Mouse (Mus musculus): Measurements from ENCODE around the gene Pibf1. TPM values are rescaled to one million over a fixed set of nuclear protein-coding genes. Genes with fewer than 3 reads are reported as not detected.

The Pibf1 gene
- total RNA-seq, 2 experiments from 2014 or later = 13.6 to 15.0 TPM

DNA sequence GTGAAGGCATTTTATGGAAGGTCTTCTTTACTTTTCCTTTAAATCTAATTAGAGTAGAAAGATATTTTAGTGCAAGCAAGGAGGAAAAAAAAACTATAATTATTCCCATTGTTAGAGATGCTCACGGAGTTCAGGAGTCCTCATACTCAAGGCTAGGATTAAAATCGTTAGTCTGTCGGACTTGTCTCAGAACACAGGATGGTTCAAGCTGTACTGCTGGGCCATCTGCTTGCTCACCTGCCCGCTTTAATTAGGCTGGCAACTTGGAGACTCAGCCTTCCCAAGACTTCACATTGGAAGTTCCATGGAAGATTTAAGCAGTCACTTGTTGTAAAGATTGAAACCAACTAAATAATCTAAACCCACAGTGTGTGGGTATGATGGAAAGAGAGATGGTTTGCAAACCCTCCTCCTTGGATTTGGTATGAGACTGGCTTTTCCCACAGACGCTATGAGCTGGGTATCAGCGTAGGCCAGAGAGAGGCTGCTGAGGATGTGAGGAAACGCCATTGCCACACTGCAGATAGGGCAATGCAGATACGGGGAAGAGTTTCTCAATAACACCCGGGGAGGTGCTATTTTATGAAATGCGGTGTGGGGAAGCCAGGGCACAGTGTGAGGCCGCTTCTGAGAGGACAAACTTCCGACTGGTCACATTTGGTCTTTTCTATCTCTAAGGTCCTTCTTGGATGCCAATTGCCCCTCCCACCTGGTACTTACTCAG, 179.7 kb downstream of the Pibf1 start:
- intact Hi-C loops (cut with DNase I) = no loop called here
- no peak for DNase-seq (ENCODE audit: extremely low spot score in 1 of 2, low spot score in 2 of 2)
- Histone ChIP-seq H3K4me3 (no peak overlapping the region), H3K27ac (no peak overlapping the region)
- TF ChIP-seq CTCF (IDR thresholded peaks at IDR 0.05) = no peak

DNA sequence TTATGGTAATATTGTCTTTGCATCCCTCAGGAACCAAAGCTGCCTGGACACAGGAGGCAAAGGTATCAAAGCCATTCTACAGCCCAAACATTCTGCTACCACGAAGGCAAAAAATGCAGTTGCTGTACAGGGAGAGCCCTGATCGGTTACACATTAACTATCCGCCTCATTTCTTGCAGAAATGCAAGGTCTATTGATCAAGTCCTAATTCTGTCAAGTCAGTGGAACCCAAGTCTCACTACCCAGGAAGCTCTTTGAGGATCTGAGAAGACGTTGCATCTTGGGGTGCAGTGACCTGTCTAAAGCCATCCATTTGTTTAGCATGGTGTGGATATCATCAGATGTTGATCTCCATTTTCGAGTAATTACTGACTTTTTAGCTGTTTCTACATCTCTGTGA, 181.2 kb downstream of the Pibf1 start:
- Histone ChIP-seq H3K27ac (no peak overlapping the region), H3K4me3 (no peak overlapping the region)
- no peak for TF ChIP-seq CTCF (IDR thresholded peaks at IDR 0.05)
- intact Hi-C loops (cut with DNase I) = no loop called here
- no peak for DNase-seq (ENCODE audit: extremely low spot score in 1 of 2, low spot score in 2 of 2)

DNA sequence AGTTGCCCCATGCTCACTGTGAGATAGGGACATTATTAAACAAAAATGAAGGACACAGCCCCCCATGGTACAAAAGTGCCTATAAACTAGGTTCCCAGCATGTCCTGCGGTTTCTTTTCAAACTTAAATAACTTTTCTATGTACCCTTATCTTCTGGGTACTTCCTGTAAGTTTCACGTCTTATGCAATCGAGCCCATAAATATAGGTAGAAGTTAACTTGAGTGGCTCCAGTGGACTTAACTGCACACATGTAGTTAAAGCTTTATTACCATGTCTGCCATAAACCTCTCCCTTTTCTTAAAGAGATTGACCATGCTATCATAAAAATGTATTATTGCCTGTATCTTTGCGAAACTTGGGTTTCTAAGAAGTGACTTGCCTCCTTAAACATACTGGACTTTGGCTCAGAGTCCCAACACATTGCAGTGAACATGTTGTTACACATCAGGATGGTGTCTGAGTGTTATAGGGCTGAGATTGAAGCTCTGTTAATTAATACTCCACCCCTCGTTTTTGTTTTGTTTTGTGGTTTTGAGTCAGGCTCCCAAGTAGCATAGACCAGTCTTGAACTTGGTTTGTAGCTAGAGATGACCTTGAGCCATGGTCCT, 181.7 kb downstream of the Pibf1 start:
- TF ChIP-seq CTCF (IDR thresholded peaks at IDR 0.05) = no peak
- no peak overlapping the region for H3K27ac ChIP-seq
- no peak for DNase-seq (ENCODE audit: extremely low spot score in 1 of 2, low spot score in 2 of 2)
- intact Hi-C loops (cut with DNase I) = no loop called here
- H3K4me3 ChIP-seq = no peak overlapping the region

DNA sequence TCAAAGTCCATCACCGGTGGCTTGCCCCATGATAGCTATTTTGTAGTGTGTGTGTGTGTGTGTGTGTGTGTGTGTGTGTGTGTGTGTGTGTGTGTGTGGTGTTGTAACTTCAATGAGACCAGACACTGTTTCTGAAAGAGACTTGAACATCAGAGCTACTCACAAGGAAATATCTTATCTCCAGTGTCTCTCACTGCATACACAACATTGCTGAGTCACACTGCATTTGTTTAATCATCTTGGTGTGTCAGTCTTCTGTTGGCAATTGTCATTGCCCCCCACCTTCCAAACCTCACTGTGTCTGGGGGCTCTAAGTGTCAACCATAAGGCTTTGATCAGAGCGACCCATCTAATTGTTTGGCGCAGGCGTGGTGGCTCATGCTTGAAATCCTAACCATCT, 186.3 kb downstream of the Pibf1 start:
- TF ChIP-seq CTCF (IDR thresholded peaks at IDR 0.05) = no peak

DNA sequence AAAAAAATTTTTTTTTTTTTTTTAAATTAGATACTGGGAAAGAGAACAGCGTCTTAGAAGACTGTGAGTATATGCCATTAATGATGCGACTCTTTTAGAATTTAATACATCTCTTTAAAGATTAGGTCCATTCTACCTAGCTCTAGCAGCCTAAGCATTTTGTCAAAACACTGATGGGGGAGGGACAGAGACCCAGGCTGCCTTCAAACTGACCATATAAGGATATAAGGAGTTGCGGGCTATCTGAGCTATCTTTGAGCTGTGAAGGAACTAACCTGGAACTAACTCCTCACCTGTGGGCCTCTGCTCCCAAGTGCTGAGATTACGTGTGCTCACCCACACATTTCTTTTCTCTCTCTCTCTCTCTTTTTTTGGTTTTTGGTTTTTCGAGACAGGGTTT, 193.0 kb downstream of the Pibf1 start:
- DNase-seq (ENCODE audit: extremely low spot score in 1 of 2, low spot score in 2 of 2) = no peak
- no peak overlapping the region for H3K27ac ChIP-seq
- H3K4me3 ChIP-seq = no peak overlapping the region
- intact Hi-C loops (cut with DNase I) = no loop called here
- no peak for TF ChIP-seq CTCF (IDR thresholded peaks at IDR 0.05)

More for the DNA sequence above, 186.3 kb downstream of the Pibf1 start:
- no peak for DNase-seq (ENCODE audit: extremely low spot score in 1 of 2, low spot score in 2 of 2)
- Histone ChIP-seq H3K27ac (no peak overlapping the region), H3K4me3 (no peak overlapping the region)
- intact Hi-C loops (cut with DNase I) = no loop called here

DNA sequence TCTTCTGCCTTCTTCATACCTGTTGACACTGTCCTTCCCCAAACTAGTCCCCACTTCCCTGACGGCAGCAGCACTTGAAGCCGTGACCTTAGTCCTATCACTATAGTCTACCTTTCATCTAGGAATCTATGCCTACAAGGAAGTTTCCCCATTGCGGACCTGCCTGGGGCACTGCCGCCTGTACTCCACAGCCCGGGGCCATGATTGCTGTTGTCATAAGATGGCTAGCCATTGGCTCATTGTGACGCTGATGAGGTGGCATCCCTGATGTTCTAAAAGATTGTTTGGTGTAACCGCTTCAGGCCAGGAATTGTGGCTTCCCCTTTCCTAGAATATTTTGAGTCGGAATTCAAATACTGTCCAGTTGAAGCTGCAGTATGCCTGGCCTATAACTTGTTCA, 195.2 kb downstream of the Pibf1 start:
- H3K4me3 ChIP-seq = no peak overlapping the region
- intact Hi-C loops (cut with DNase I) = no loop called here
- TF ChIP-seq CTCF (IDR thresholded peaks at IDR 0.05) = no peak

DNA sequence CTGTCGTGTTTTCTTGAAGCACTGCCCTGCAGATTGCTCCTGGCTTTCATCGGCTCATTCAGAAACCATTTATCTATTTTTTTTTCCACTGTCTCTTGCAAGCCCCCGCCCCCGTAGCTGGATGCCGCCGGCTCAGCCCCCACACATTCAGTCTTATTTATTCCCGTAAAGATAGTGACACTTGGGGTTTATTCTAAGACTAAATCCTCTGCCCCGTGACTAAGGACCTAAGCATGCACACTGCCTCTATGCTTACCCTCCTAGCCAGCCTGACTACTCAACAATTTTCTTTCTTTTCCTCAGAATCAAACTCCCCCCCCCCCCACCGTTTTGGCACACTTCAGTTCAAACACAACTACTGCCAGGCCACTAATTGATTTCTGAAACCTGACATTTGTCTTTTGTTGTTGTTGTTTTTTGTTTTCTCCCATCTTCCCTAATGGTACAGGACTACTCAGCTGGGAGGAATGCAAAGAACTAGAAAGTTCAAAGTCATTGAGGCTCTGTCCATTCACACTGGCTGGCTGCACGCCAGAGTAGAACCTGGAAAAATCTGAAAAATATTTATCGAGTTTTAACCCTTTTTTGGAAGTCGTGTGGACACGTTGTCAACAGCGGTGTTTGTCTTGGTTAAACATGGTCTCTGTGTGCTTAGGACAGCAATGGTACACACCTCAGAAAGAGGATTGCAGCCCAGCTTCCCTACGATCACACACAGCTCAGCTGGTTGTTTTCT, 196.6 kb downstream of the Pibf1 start:
- intact Hi-C loops (cut with DNase I) = loop anchor here (5.0 kb wide), 3 partner anchors 82 to 337 kb away; no protein-coding TSS in a partner anchor
- Histone ChIP-seq H3K4me3 (no peak overlapping the region), H3K27ac (no peak overlapping the region)
- peak in 1 of 2 experiments; percentile 26 for DNase-seq (ENCODE audit: extremely low spot score in 1 of 2, low spot score in 2 of 2)
- TF ChIP-seq CTCF (IDR thresholded peaks at IDR 0.05) = no peak

More for the DNA sequence above, 195.2 kb downstream of the Pibf1 start:
- no peak overlapping the region for H3K27ac ChIP-seq
- DNase-seq (ENCODE audit: extremely low spot score in 1 of 2, low spot score in 2 of 2) = no peak

DNA sequence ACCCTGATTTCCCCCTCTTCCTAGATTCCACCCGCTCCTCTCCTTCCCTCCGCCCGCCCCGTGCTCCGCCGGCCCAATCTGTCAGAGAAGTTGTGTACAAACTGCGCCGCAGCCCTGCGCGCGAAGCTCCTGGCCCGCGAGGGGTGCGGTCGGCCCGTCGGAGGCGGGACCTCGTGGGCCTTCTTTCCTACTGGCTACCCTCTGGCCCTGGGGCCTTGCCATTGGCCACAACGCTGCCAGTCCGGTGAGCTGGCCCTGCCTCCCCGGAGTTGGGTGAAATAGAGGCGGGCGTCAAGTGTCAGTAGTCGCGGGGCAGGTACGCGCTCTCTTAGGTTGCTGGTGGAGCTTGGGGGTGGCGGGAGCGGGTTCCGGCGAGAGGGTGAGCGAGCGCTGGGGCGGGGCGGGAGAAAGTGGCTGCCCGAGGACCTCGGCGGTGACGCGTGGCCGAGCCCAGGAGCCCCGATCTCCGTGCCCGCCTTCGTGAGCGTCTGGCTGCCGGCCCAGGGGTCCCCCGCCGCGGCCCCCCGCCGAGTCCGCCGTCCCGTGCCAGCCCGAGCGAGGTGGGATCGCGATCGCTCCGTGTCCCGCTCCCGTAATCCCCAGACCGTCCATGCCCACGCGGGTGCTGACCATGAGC, 199.3 kb downstream of the Pibf1 start, which contains the start of gene Klf5:
TSS of gene Klf5 (plus strand) at position 307 of the 637 bp plus-strand sequence.
- intact Hi-C loops (cut with DNase I) = loop anchor here (2.0 to 5.0 kb wide), 4 partner anchors 79 to 596 kb away; no protein-coding TSS in a partner anchor
- peak; percentile 91 for DNase-seq (ENCODE audit: extremely low spot score in 1 of 2, low spot score in 2 of 2)
- TF ChIP-seq CTCF (IDR thresholded peaks at IDR 0.05) = no peak
- Histone ChIP-seq H3K4me3 (peak within 1 kb of the TSS; percentile 90), H3K27ac (peak within 1 kb of the TSS; percentile 87)

DNA sequence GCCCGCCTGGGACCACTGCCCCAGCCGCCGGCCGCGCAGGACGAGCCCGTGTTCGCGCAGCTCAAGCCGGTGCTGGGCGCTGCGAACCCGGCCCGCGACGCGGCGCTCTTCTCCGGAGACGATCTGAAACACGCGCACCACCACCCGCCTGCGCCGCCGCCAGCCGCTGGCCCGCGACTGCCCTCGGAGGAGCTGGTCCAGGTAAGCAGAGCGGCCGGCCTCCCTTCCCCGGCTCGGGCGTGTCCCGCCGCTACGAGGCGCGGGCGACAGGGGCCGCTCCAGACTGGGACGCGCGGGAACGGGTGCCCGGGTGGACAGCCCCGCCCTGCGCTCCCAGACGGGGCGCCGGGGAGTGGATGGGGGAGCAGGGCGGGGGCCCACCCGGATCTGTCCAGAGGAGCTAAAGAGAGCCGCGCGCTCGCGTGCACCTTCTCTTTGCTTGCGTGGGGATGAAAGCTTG, 199.8 kb downstream of the Pibf1 start:
- DNase-seq (ENCODE audit: extremely low spot score in 1 of 2, low spot score in 2 of 2) = peak; percentile 55 to 62
- peak overlapping the region; percentile 87 for H3K27ac ChIP-seq
- no peak; the same call in 1 of the 2 replicates for TF ChIP-seq CTCF (IDR thresholded peaks at IDR 0.05)
- intact Hi-C loops (cut with DNase I) = loop anchor here (2.0 to 5.0 kb wide), 4 partner anchors 78 to 596 kb away; no protein-coding TSS in a partner anchor
- H3K4me3 ChIP-seq = peak overlapping the region; percentile 90

DNA sequence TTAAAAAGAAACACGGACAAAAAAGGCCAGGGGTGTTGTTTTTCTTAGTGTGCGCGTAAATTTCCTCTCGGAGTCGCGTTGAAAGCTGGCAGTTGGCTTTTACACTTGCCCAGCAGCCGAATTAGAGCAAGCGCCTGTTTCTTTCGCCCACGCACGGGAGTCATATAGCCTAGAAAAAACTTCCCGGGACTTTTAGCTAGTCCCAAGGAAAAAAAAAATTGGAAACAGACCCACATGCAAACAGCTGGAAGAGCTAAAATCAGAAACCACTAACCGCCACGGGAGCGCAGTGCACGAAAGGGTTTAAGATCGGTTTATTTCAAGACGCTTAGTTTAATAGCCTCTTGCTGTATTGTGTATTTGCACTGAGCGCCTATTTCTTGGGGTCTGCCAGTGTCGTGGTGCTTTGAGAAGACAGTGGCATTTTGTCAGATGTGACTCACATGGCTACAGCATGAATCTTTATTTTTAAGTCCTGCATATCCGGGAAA, 200.5 kb downstream of the Pibf1 start:
- no peak for TF ChIP-seq CTCF (IDR thresholded peaks at IDR 0.05)
- peak; percentile 31 to 47 for DNase-seq (ENCODE audit: extremely low spot score in 1 of 2, low spot score in 2 of 2)
- peak overlapping the region; percentile 87 for H3K27ac ChIP-seq
- intact Hi-C loops (cut with DNase I) = loop anchor here (2.0 to 5.0 kb wide), 5 partner anchors 78 to 595 kb away; no protein-coding TSS in a partner anchor
- peak overlapping the region; percentile 90 for H3K4me3 ChIP-seq

DNA sequence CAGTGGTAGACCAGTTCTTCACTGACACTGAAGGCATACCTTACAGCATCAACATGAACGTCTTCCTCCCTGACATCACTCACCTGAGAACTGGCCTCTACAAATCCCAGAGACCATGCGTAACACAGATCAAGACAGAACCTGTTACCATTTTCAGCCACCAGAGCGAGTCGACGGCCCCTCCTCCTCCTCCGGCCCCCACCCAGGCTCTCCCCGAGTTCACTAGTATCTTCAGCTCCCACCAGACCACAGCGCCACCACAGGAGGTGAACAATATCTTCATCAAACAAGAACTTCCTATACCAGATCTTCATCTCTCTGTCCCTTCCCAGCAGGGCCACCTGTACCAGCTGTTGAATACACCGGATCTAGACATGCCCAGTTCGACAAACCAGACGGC, 202.2 kb downstream of the Pibf1 start:
- no peak overlapping the region for H3K27ac ChIP-seq
- H3K4me3 ChIP-seq = peak overlapping the region; percentile 1; the same call in 1 of the 2 replicates
- intact Hi-C loops (cut with DNase I) = loop anchor here (2.0 kb wide), 1 partner anchor 447 kb away; no protein-coding TSS in a partner anchor
- DNase-seq (ENCODE audit: extremely low spot score in 1 of 2, low spot score in 2 of 2) = no peak
- no peak; the same call in 1 of the 2 replicates for TF ChIP-seq CTCF (IDR thresholded peaks at IDR 0.05)

Other genes with a start within 250 kb of the Pibf1 start
- 1 to 10 TPM in 1 of 2 experiments, not detected in 1; 3.2 TPM for gene Rpl36a-ps1, start 105.1 kb upstream of the Pibf1 start, total RNA-seq (2021)
- 10 to 100 TPM; 65.5 to 67.0 TPM for gene Mzt1, start 53.3 kb upstream of the Pibf1 start, total RNA-seq (2021)
- gene Bora, start 53.2 kb upstream of the Pibf1 start, total RNA-seq (2021) = 1 to 10 TPM; 2.6 to 4.1 TPM
- 10 to 100 TPM; 17.7 to 18.7 TPM for gene Dis3, start 346 bp downstream of the Pibf1 start, total RNA-seq (2021)
- gene Klf5, start 199.3 kb downstream of the Pibf1 start, total RNA-seq (2021) = 10 to 100 TPM; 16.4 to 16.5 TPM